ENCODE assay signal across 16 mouse cellular contexts in genomic region chr6:67152845-67153468, GRCm38 (mm10).
DNase-seq lines count a peak whose midpoint lies in the region; TF ChIP-seq lines count a peak whose summit lies in the region.
"Had no signal": no experiment of that assay in that cellular context is flagged by ENCODE, and none has a peak within 500 bp of the region (broad histone marks: within the 10 kb centered on the region; RNA-seq: fewer than 3 reads in every experiment).

No protein-coding gene starts in this region.

- TF ChIP-seq CTCF in heart, adult 2 months (IDR thresholded peaks at IDR 0.05) = peak; percentile 21; the same call in 1 of the 2 replicates
- no peak for TF ChIP-seq CTCF in ES-Bruce4 (IDR thresholded peaks at IDR 0.05; ENCODE audit: low read depth, low read length)

- H3K36me3 ChIP-seq in heart, adult 2 months (ENCODE audit: control insufficient read depth, insufficient read depth, low read length) = no peaks in the 10 kb centered on the region
- no peaks in the 10 kb centered on the region for H3K36me3 ChIP-seq in ES-Bruce4 (ENCODE audit: control insufficient read depth, insufficient read depth, low read length, poor library complexity, severe bottlenecking)
- H3K36me3 ChIP-seq: embryonic facial prominence, embryonic 13.5 days; limb, embryonic 13.5 days; lung, embryonic 15.5 days; stomach, embryonic 15.5 days had no signal

- no peak for TF ChIP-seq EP300 in heart, adult 2 months (IDR thresholded peaks at IDR 0.05; ENCODE audit: insufficient read depth, low read depth, low read length)
- no peak for TF ChIP-seq EP300 in ES-Bruce4 (IDR thresholded peaks at IDR 0.05; ENCODE audit: insufficient read depth, low read depth, low read length)

- no peaks in the 10 kb centered on the region for H3K9me3 ChIP-seq in ES-Bruce4 (replicated peaks; ENCODE audit: control insufficient read depth, insufficient read depth, low read length, poor library complexity, severe bottlenecking)
- H3K9me3 ChIP-seq: embryonic facial prominence, embryonic 13.5 days; limb, embryonic 13.5 days; lung, embryonic 15.5 days; stomach, embryonic 15.5 days had no signal

- no peak for DNase-seq in heart, adult 2 months
- no peak for DNase-seq in heart, postnatal 10 days
- DNase-seq in 3T3-L1 (ENCODE audit: low read depth, low spot score) (peak; percentile 42), adipocyte (ENCODE audit: low spot score) (no peak)
- DNase-seq in fat pad, adult 2 months (ENCODE audit: extremely low read depth, low read depth, low spot score) = peak; percentile 69
- DNase-seq in left cerebral cortex, postnatal 14 days (ENCODE audit: low spot score in 2 of 2) = no peak
- no peak for DNase-seq in ovary, postnatal 36 days (ENCODE audit: low spot score)
- DNase-seq: kidney, postnatal 25 days; layer of hippocampus, postnatal 36 days; right cerebral cortex, postnatal 4 days; thymus, postnatal 36 days had no signal

- no peaks in the 10 kb centered on the region for H3K4me1 ChIP-seq in heart, adult 2 months (ENCODE audit: control insufficient read depth, insufficient read depth, low read length)
- no peaks in the 10 kb centered on the region for H3K4me1 ChIP-seq in ES-Bruce4 (ENCODE audit: control insufficient read depth, insufficient read depth, low read length)
- H3K4me1 ChIP-seq: embryonic facial prominence, embryonic 13.5 days; limb, embryonic 13.5 days; lung, embryonic 15.5 days; stomach, embryonic 15.5 days had no signal

- H3K27ac ChIP-seq in heart, adult 2 months = no peak overlapping the region
- 0 out of 2 replicates have a peak overlapping the region, but pooled peaks have one; percentile 20 for H3K27ac ChIP-seq in ES-Bruce4 (ENCODE audit: insufficient read depth, low read length)
- H3K27ac ChIP-seq: embryonic facial prominence, embryonic 13.5 days; limb, embryonic 13.5 days; lung, embryonic 15.5 days; stomach, embryonic 15.5 days had no signal

- no peak for TF ChIP-seq POLR2A in heart, adult 2 months (IDR thresholded peaks at IDR 0.05; ENCODE audit: insufficient read depth, low read depth, low read length)
- no peak for TF ChIP-seq POLR2A in ES-Bruce4 (IDR thresholded peaks at IDR 0.05; ENCODE audit: insufficient read depth, low read length)

- intact Hi-C loops in heart, adult 2 months (cut with DNase I) = no loop called here
- intact Hi-C loops in heart, postnatal 10 days (cut with DNase I) = loop anchor here (10.0 kb wide), 1 partner anchor 618 kb away; the partner anchor contains the start of gene Mad2l1
- intact Hi-C loops in left cerebral cortex, postnatal 14 days (cut with DNase I) = no loop called here

- H3K9ac ChIP-seq in heart, adult 2 months (ENCODE audit: low read depth, low read length) = no peak overlapping the region
- H3K9ac ChIP-seq in ES-Bruce4 (ENCODE audit: low read depth, poor library complexity, severe bottlenecking) = no peak overlapping the region
- H3K9ac ChIP-seq: embryonic facial prominence, embryonic 13.5 days; limb, embryonic 13.5 days; lung, embryonic 15.5 days; stomach, embryonic 15.5 days had no signal

- WGBS in heart, adult 2 months = 55% methylated on average over 3 of the region's 3 CpGs

- no peak overlapping the region for H3K4me3 ChIP-seq in heart, adult 2 months
- no peak overlapping the region for H3K4me3 ChIP-seq in ES-Bruce4 (ENCODE audit: low read depth, low read length)
- H3K4me3 ChIP-seq: embryonic facial prominence, embryonic 13.5 days; limb, embryonic 13.5 days; lung, embryonic 15.5 days; stomach, embryonic 15.5 days had no signal

- H3K79me2 ChIP-seq in heart, adult 2 months (replicated peaks; ENCODE audit: control insufficient read depth, insufficient read depth, low read length) = no peaks in the 10 kb centered on the region

- H3K27me3 ChIP-seq in heart, adult 2 months (ENCODE audit: control insufficient read depth, insufficient read depth, low read length) = no peaks in the 10 kb centered on the region
- no peaks in the 10 kb centered on the region for H3K27me3 ChIP-seq in ES-Bruce4 (ENCODE audit: control insufficient read depth, insufficient read depth, low read length, poor library complexity, severe bottlenecking)
- H3K27me3 ChIP-seq: embryonic facial prominence, embryonic 13.5 days; limb, embryonic 13.5 days; lung, embryonic 15.5 days; stomach, embryonic 15.5 days had no signal

Comparison
In these comparisons a context has a peak if more than half of its experiments do, and no peak if none do; other contexts are left out.
1. DNase-seq: peak in 3T3-L1 (single experiment) and fat pad, adult 2 months (single experiment); none in heart, adult 2 months (0 of 2), heart, postnatal 10 days (0 of 2), adipocyte (single experiment), left cerebral cortex, postnatal 14 days (0 of 2) and ovary, postnatal 36 days (single experiment).